Mouse (Mus musculus) liver, embryonic 13.5 days (tissue): Measurements from ENCODE around the gene Ppp1r14b. TPM values are rescaled to one million over a fixed set of nuclear protein-coding genes. Genes with fewer than 3 reads are reported as not detected.
"Not testable (repeated sequence)": the region's sequence is repeated elsewhere in the genome, so short reads cannot be mapped to it uniquely, and the experiment has no call there.

Experiments
- ATAC-seq: fragments of 200-750 bp; cut with Nextera tagmentation; 2 replicates; pipeline ENCODE4 v1.8.0; 2017; ENCODE audit warnings: low read depth, mild to moderate bottlenecking, moderate number of reproducible peaks, moderate library complexity
- DNase-seq: peaks from one replicate; pipeline ENCODE4 v3.0.0; 2022
- H3K27ac ChIP-seq: fragments of 300-500 bp; sonication (generic); 2 replicates; pipeline ENCODE4 v1.5.1; 2015; ENCODE audit warnings: moderate library complexity, mild to moderate bottlenecking, inconsistent platforms
- H3K27me3 ChIP-seq: fragments of 300-500 bp; sonication (generic); 2 replicates; pipeline ENCODE4 v1.6.1; 2015; ENCODE audit warnings: mild to moderate bottlenecking, inconsistent platforms
- H3K36me3 ChIP-seq: fragments of 300-500 bp; sonication (generic); 2 replicates; pipeline ENCODE4 v1.6.1; 2015; ENCODE audit warnings: mild to moderate bottlenecking, inconsistent platforms
- H3K4me1 ChIP-seq: fragments of 300-500 bp; sonication (generic); replicated peaks from 2 replicates; pipeline ENCODE4 v1.6.1; 2015; ENCODE audit warnings: inconsistent platforms
- H3K4me2 ChIP-seq: fragments of 300-500 bp; sonication (generic); 2 replicates; pipeline ENCODE4 v1.6.1; 2015; ENCODE audit warnings: inconsistent platforms, mild to moderate bottlenecking, moderate library complexity
- H3K4me3 ChIP-seq: fragments of 300-500 bp; sonication (generic); replicated peaks from 2 replicates; pipeline ENCODE4 v1.5.1; 2015; ENCODE audit warnings: mild to moderate bottlenecking, inconsistent platforms
- H3K9ac ChIP-seq: fragments of 300-500 bp; sonication (generic); 2 replicates; pipeline ENCODE4 v1.6.1; 2015; ENCODE audit warnings: mild to moderate bottlenecking, inconsistent platforms
- H3K9me3 ChIP-seq: fragments of 300-500 bp; sonication (generic); replicated peaks from 2 replicates; pipeline ENCODE4 v1.6.1; 2016; ENCODE audit warnings: inconsistent platforms
- WGBS: fragments of 180-500 bp; shearing (Covaris S2); methylation state at CpG from one replicate; pipeline ENCODE4 v1.1.7; 2015; ENCODE audit not compliant: insufficient replicate concordance; 5-methylcytosine and 5-hydroxymethylcytosine counted together
- polyA plus RNA-seq: library from polyadenylated mRNA; unstranded; fragments of >200 nt; fragmentation: Nextera tagmentation; extraction: Ambion mirVana; gene quantifications from 2 replicates; pipeline ENCODE4 v1.2.1, GENCODE M21; 2015

Gene Ppp1r14b
- polyA plus RNA-seq, 1 experiment from 2014 or later: 81.7 TPM

- H3K4me3 ChIP-seq: no peak overlapping the region
- 78% methylated on average over 6 of the region's 6 CpGs for WGBS
- no peak overlapping the region for H3K27ac ChIP-seq
- no peak overlapping the region for H3K4me2 ChIP-seq
- H3K9me3 ChIP-seq: no peaks in the 10 kb centered on the region
- no peaks in the 10 kb centered on the region for H3K27me3 ChIP-seq
- DNase-seq (no peak), ATAC-seq (no peak)
- H3K4me1 ChIP-seq: peaks cover 60% of the 10 kb centered on the region
- no peak overlapping the region for H3K9ac ChIP-seq
- H3K36me3 ChIP-seq: 0 out of 2 replicates have a peak, but pooled peaks cover under 1% of the 10 kb centered on the region
Observed at GRCm38 (mm10) chr19:6990712-6991111, 15.9 kb downstream of the Ppp1r14b start.

GRCm38 (mm10) chr19:6991166-6991565, 16.4 kb downstream of the Ppp1r14b start:
- H3K27ac ChIP-seq, H3K27me3 ChIP-seq, DNase-seq, H3K9ac ChIP-seq, H3K9me3 ChIP-seq, ATAC-seq, H3K36me3 ChIP-seq: not testable (repeated sequence)
- Histone ChIP-seq H3K4me2 (peak overlapping the region; percentile 92; the same call in 1 of the 2 replicates), H3K4me1 (peaks cover 58% of the 10 kb centered on the region), H3K4me3 (0 out of 2 replicates have a peak overlapping the region, but pooled peaks have one; percentile 72)
- 80% methylated on average over 6 of the region's 6 CpGs for WGBS

GRCm38 (mm10) chr19:6992011-6992858, 17.5 kb downstream of the Ppp1r14b start, which contains the start of gene Dnajc4:
TSS of gene Dnajc4 (minus strand) at chr19:6992572.
- peaks cover 58% of the 10 kb centered on the region for H3K4me1 ChIP-seq
- H3K9me3 ChIP-seq: no peaks in the 10 kb centered on the region
- ATAC-seq (peak; percentile 92), DNase-seq (peak; percentile 98)
- 2% methylated on average over 37 of the region's 37 CpGs for WGBS
- H3K36me3 ChIP-seq: no peaks in the 10 kb centered on the region
- H3K9ac ChIP-seq: peak within 1 kb of the TSS; percentile 79
- peak within 1 kb of the TSS; percentile 79 for H3K27ac ChIP-seq
- H3K4me2 ChIP-seq: peak within 1 kb of the TSS; percentile 92
- no peaks in the 10 kb centered on the region for H3K27me3 ChIP-seq
- peak within 1 kb of the TSS; percentile 72 for H3K4me3 ChIP-seq

GRCm38 (mm10) chr19:6993011-6993770, 18.4 kb downstream of the Ppp1r14b start:
- Histone ChIP-seq H3K4me1 (peaks cover 57% of the 10 kb centered on the region), H3K27ac (peak overlapping the region; percentile 79), H3K4me2 (peak overlapping the region; percentile 92), H3K27me3 (no peaks in the 10 kb centered on the region), H3K9me3 (no peaks in the 10 kb centered on the region), H3K4me3 (peak overlapping the region; percentile 72), H3K36me3 (peaks cover 6% of the 10 kb centered on the region), H3K9ac (peak overlapping the region; percentile 78)
- WGBS: 69% methylated on average over 14 of the region's 14 CpGs
- ATAC-seq: no peak
- no peak for DNase-seq

GRCm38 (mm10) chr19:6994002-6994401, 19.2 kb downstream of the Ppp1r14b start:
- no peak for ATAC-seq
- peaks cover 59% of the 10 kb centered on the region for H3K4me1 ChIP-seq
- no peak overlapping the region for H3K27ac ChIP-seq

GRCm38 (mm10) chr19:6994489-6994888, 19.7 kb downstream of the Ppp1r14b start:
- 87% methylated on average over 8 of the region's 8 CpGs for WGBS
- peaks cover 63% of the 10 kb centered on the region for H3K4me1 ChIP-seq
- no peak for ATAC-seq
- no peak for DNase-seq
- H3K4me2 ChIP-seq: peak overlapping the region; percentile 84
- H3K36me3 ChIP-seq: peaks cover 19% of the 10 kb centered on the region
- H3K4me3 ChIP-seq: no peak overlapping the region
- H3K9me3 ChIP-seq: no peaks in the 10 kb centered on the region
- H3K27ac ChIP-seq: no peak overlapping the region
- H3K27me3 ChIP-seq: no peaks in the 10 kb centered on the region
- 0 out of 2 replicates have a peak overlapping the region, but pooled peaks have one; percentile 77 for H3K9ac ChIP-seq

More at GRCm38 (mm10) chr19:6994002-6994401, 19.2 kb downstream of the Ppp1r14b start:
- H3K36me3 ChIP-seq: peaks cover 14% of the 10 kb centered on the region
- no peak overlapping the region for H3K4me3 ChIP-seq
- WGBS: 83% methylated on average over 8 of the region's 8 CpGs
- no peak overlapping the region for H3K9ac ChIP-seq
- no peaks in the 10 kb centered on the region for H3K27me3 ChIP-seq
- no peak for DNase-seq
- H3K4me2 ChIP-seq: no peak overlapping the region
- H3K9me3 ChIP-seq: no peaks in the 10 kb centered on the region

- Histone ChIP-seq H3K9ac (peak overlapping the region; percentile 77), H3K4me2 (peak overlapping the region; percentile 84), H3K4me3 (peak overlapping the region; percentile 65), H3K27me3 (no peaks in the 10 kb centered on the region), H3K36me3 (peaks cover 29% of the 10 kb centered on the region), H3K27ac (peak overlapping the region; percentile 57), H3K4me1 (peaks cover 60% of the 10 kb centered on the region), H3K9me3 (no peaks in the 10 kb centered on the region)
- DNase-seq (no peak), ATAC-seq (no peak)
- WGBS: 40% methylated on average over 21 of the region's 21 CpGs
Observed at GRCm38 (mm10) chr19:6995255-6995991, 20.7 kb downstream of the Ppp1r14b start.

GRCm38 (mm10) chr19:6996006-6996405, 21.2 kb downstream of the Ppp1r14b start, which contains the start of the genes Nudt22 and Trpt1:
TSS of gene Nudt22 (minus strand) at chr19:6996117.
TSS of gene Trpt1 (plus strand) at chr19:6996131.
- WGBS: under 1% methylated on average over 24 of the region's 24 CpGs
- Histone ChIP-seq H3K4me3 (peak within 1 kb of the TSS; percentile 65), H3K9me3 (no peaks in the 10 kb centered on the region), H3K4me2 (peak within 1 kb of the TSS; percentile 84), H3K27me3 (no peaks in the 10 kb centered on the region), H3K27ac (peak within 1 kb of the TSS; percentile 57), H3K9ac (peak within 1 kb of the TSS; percentile 77), H3K36me3 (peaks cover 35% of the 10 kb centered on the region), H3K4me1 (peaks cover 60% of the 10 kb centered on the region)
- peak; percentile 70 for ATAC-seq
- DNase-seq: peak; percentile 86

GRCm38 (mm10) chr19:6997721-6998290, 23.0 kb downstream of the Ppp1r14b start:
- 86% methylated on average over 9 of the region's 9 CpGs for WGBS
- DNase-seq: no peak
- H3K4me3 ChIP-seq: no peak overlapping the region
- no peak overlapping the region for H3K27ac ChIP-seq
- H3K4me2 ChIP-seq: no peak overlapping the region
- peaks cover 52% of the 10 kb centered on the region for H3K4me1 ChIP-seq
- H3K9me3 ChIP-seq: no peaks in the 10 kb centered on the region
- ATAC-seq: no peak
- no peaks in the 10 kb centered on the region for H3K27me3 ChIP-seq
- H3K36me3 ChIP-seq: peaks cover 53% of the 10 kb centered on the region
- no peak overlapping the region for H3K9ac ChIP-seq

- Histone ChIP-seq H3K4me3 (no peak overlapping the region), H3K9me3 (no peaks in the 10 kb centered on the region), H3K27ac (no peak overlapping the region), H3K36me3 (peaks cover 59% of the 10 kb centered on the region), H3K4me2 (no peak overlapping the region), H3K4me1 (peaks cover 42% of the 10 kb centered on the region), H3K27me3 (no peaks in the 10 kb centered on the region), H3K9ac (no peak overlapping the region)
- ATAC-seq (no peak), DNase-seq (no peak)
- WGBS: 84% methylated on average over 19 of the region's 19 CpGs
Observed at GRCm38 (mm10) chr19:6999360-7000063, 24.7 kb downstream of the Ppp1r14b start.
